In the genomic region with DNA sequence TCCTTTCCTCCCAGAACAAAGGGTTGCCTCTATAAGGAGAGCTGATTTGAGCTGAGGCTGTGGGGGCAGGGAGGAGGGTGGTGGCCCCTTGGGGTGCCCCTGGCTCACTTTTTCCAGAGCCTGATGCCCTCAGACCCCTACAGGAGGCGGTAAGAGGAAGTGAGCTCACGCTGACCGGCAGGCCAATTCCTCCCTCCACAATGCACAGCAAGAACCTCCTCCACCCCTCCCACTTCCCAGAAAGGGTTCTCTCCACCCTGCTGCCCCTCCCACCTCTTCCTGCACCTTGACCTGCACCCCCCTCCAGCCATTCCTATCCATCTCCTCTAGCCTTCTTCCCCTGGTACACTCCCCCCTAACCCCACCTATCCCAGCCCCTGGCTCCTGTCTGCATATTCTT, we compare ENCODE assay signal across 9 mouse cellular contexts. TPM values are rescaled to one million over a fixed set of nuclear protein-coding genes. Genes with fewer than 3 reads are reported as not detected.
A peak's percentile ranks its signal among the peaks of the same experiment; 100 is the strongest.
DNase-seq lines count a peak whose midpoint lies in the region; ATAC-seq lines count a peak whose summit lies in the region.
"Had no signal": no experiment of that assay in that cellular context is flagged by ENCODE, and none has a peak within 500 bp of the region (broad histone marks: within the 10 kb centered on the region; RNA-seq: fewer than 3 reads in every experiment).

No protein-coding gene starts in this region.

- H3K36me3 ChIP-seq in heart, embryonic 16.5 days (ENCODE audit: control insufficient read depth, insufficient read depth): no peaks in the 10 kb centered on the region
- no peaks in the 10 kb centered on the region for H3K36me3 ChIP-seq in forebrain, embryonic 14.5 days (ENCODE audit: control insufficient read depth, insufficient read depth, low read length)
- H3K36me3 ChIP-seq: limb, embryonic 13.5 days had no signal

- no peak for ATAC-seq in heart, embryonic 16.5 days (replicated peaks; ENCODE audit: extremely low read depth, insufficient read depth, low FRiP score)
- ATAC-seq in forebrain, embryonic 14.5 days: no peak

- no peaks in the 10 kb centered on the region for H3K9me3 ChIP-seq in heart, embryonic 16.5 days (replicated peaks; ENCODE audit: control insufficient read depth, low read length)
- H3K9me3 ChIP-seq in forebrain, embryonic 14.5 days (replicated peaks; ENCODE audit: control insufficient read depth, low read length): no peaks in the 10 kb centered on the region
- H3K9me3 ChIP-seq: limb, embryonic 13.5 days had no signal

- H3K27me3 ChIP-seq in heart, embryonic 16.5 days (ENCODE audit: control insufficient read depth, insufficient read depth, low read length): no peaks in the 10 kb centered on the region
- H3K27me3 ChIP-seq in forebrain, embryonic 14.5 days (replicated peaks; ENCODE audit: control insufficient read depth, insufficient read depth, low read length): no peaks in the 10 kb centered on the region; the same call in none of the 2 replicates
- H3K27me3 ChIP-seq: limb, embryonic 13.5 days had no signal

- H3K4me1 ChIP-seq in heart, embryonic 16.5 days (ENCODE audit: control insufficient read depth, insufficient read depth, low read length): peaks cover 22% of the 10 kb centered on the region
- peaks cover 6% of the 10 kb centered on the region for H3K4me1 ChIP-seq in forebrain, embryonic 14.5 days (ENCODE audit: control insufficient read depth, insufficient read depth, low read length)

- WGBS in heart, embryonic 16.5 days: 19% methylated on average over 3 of the region's 3 CpGs
- WGBS in forebrain, embryonic 14.5 days: 20% methylated on average over 3 of the region's 3 CpGs

- no peak overlapping the region for H3K4me3 ChIP-seq in heart, embryonic 16.5 days (ENCODE audit: low read length)
- H3K4me3 ChIP-seq in forebrain, embryonic 14.5 days (ENCODE audit: low read depth, low read length): no peak overlapping the region
- H3K4me3 ChIP-seq: limb, embryonic 13.5 days had no signal

- H3K4me2 ChIP-seq in heart, embryonic 16.5 days (ENCODE audit: low read depth, low read length): no peak overlapping the region
- H3K4me2 ChIP-seq in forebrain, embryonic 14.5 days (ENCODE audit: low read length): no peak overlapping the region
- H3K4me2 ChIP-seq: limb, embryonic 13.5 days had no signal

- no peak overlapping the region for H3K9ac ChIP-seq in heart, embryonic 16.5 days (ENCODE audit: low read length)
- H3K9ac ChIP-seq in forebrain, embryonic 14.5 days (ENCODE audit: low read length): no peak overlapping the region

- DNase-seq in A20 (ENCODE audit: low read depth, low spot score) (peak; percentile 30), R1 (ENCODE audit: low read depth, low spot score) (peak; percentile 98)
- DNase-seq in lung, adult 18-20 months: peak; percentile 61 to 70
- no peak for DNase-seq in cerebellum, adult 18-20 months
- no peak for DNase-seq in ovary, postnatal 14 days (ENCODE audit: low spot score)
- no peak for DNase-seq in forebrain, embryonic 14.5 days (ENCODE audit: low spot score)
- no peak for DNase-seq in left cerebral cortex, adult 11 months (ENCODE audit: low spot score)

- H3K27ac ChIP-seq in heart, embryonic 16.5 days (ENCODE audit: low read length): peak overlapping the region; percentile 67
- H3K27ac ChIP-seq in forebrain, embryonic 14.5 days (ENCODE audit: low read depth, low read length): no peak overlapping the region
- H3K27ac ChIP-seq: limb, embryonic 13.5 days had no signal

RNA-seq across cellular contexts. Expression of a gene that starts 3.2 kb away (rescaled TPM):
- polyA plus RNA-seq in heart, embryonic 16.5 days (2015; fragmentation: Nextera tagmentation; extraction: Ambion mirVana): 5.5 and 6.1 TPM in 2 replicates
- polyA plus RNA-seq in forebrain, embryonic 14.5 days (2014; fragmentation: Nextera tagmentation; extraction: Ambion mirVana): 5.4 and 6.3 TPM in 2 replicates

RNA-seq across cellular contexts. Expression of a gene that starts 49.8 kb away (rescaled TPM):
- 3.1 and 3.2 TPM in 2 replicates for polyA plus RNA-seq in heart, embryonic 16.5 days (2015; fragmentation: Nextera tagmentation; extraction: Ambion mirVana)
- 5.7 and 5.9 TPM in 2 replicates for polyA plus RNA-seq in forebrain, embryonic 14.5 days (2014; fragmentation: Nextera tagmentation; extraction: Ambion mirVana)

Comparison
In these comparisons a context has a peak if more than half of its experiments do, and no peak if none do; other contexts are left out.
1. DNase-seq: peak in A20 (single experiment), R1 (single experiment) and lung, adult 18-20 months (2 of 2); none in cerebellum, adult 18-20 months (0 of 2), ovary, postnatal 14 days (single experiment), forebrain, embryonic 14.5 days (single experiment) and left cerebral cortex, adult 11 months (single experiment).